Mouse (Mus musculus): ENCODE measurements around the gene Lypd6b. TPM values are rescaled to one million over a fixed set of nuclear protein-coding genes. Genes with fewer than 3 reads are reported as not detected.

Gene Lypd6b
- polyA plus RNA-seq, 1 experiment, result 6.2 TPM

DNA sequence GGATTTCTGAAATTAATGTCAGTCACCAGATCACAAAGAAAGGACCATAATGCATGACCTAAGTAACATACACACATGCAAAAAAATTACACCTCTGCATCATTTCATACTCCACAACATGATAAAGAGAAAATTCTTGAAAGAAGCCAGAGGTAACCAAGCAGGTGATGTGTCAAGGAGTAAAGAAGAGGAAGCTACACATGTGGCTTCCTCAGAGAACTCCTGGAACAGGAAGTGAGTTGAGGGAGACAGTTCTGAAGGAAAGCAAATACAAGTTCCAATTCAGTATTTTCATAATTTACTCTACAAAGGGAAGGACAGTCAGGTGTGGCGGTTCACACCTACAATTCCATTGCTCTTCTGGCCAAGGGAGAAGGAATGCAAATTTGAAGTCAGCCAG, 93.5 kb downstream of the Lypd6b start:
- no peak for DNase-seq (ENCODE audit: low read depth)
- TF ChIP-seq POLR2A (IDR thresholded peaks at IDR 0.05; ENCODE audit: borderline replicate concordance, extremely low read depth, insufficient read depth, insufficient read length, poor library complexity, severe bottlenecking) (no peak), CTCF (IDR thresholded peaks at IDR 0.05; ENCODE audit: borderline replicate concordance, extremely low read depth, insufficient read depth, insufficient read length) (no peak)

GRCm38 (mm10) chr2:49882461-49882860, 95.0 kb downstream of the Lypd6b start:
- DNase-seq (ENCODE audit: low read depth), result no peak
- TF ChIP-seq CTCF (IDR thresholded peaks at IDR 0.05; ENCODE audit: borderline replicate concordance, extremely low read depth, insufficient read depth, insufficient read length) (no peak), POLR2A (IDR thresholded peaks at IDR 0.05; ENCODE audit: borderline replicate concordance, extremely low read depth, insufficient read depth, insufficient read length, poor library complexity, severe bottlenecking) (no peak)

DNA sequence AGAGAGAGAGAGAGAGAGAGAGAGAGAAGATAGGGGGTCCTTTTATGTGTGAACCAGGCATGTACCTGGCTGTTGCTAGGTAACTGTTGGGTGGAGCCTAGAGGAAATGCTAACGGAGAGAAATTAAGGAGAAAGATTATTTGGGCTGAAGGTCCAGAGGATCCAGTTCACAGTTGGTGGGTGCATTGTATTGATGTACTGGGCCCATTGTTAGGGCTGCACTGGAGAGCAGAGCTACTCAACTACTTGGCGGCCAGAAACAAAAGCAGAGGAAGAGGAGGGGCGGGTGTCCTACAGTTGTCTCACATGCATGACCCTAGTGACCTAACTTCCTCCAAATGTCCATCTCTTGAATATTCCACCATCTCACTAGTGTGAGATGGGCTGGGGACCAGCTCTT, 96.5 kb downstream of the Lypd6b start:
- no peak for DNase-seq (ENCODE audit: low read depth)
- TF ChIP-seq POLR2A (IDR thresholded peaks at IDR 0.05; ENCODE audit: borderline replicate concordance, extremely low read depth, insufficient read depth, insufficient read length, poor library complexity, severe bottlenecking) (no peak), CTCF (IDR thresholded peaks at IDR 0.05; ENCODE audit: borderline replicate concordance, extremely low read depth, insufficient read depth, insufficient read length) (no peak)

DNA sequence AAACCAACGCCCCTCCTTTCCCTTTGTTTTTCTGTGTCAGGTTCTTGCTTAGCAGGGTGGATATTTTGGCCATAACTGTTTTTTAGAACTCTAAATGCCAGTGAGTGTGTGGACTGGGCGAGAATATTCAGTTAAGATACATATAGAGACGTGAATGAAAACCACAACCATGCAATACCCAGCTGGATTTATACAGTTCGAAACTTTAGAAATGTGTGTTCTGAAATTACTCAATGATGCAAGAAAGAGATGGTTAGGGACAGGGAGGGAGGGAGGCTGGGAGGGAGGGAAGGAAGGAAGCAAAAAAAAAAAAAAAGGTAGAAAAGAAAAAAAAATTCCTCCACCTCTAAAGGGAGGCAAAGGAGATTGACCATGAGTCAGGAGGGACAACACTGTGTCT, 98.7 kb downstream of the Lypd6b start:
- no peak for TF ChIP-seq CTCF (IDR thresholded peaks at IDR 0.05; ENCODE audit: borderline replicate concordance, extremely low read depth, insufficient read depth, insufficient read length)
- no peak for TF ChIP-seq POLR2A (IDR thresholded peaks at IDR 0.05; ENCODE audit: borderline replicate concordance, extremely low read depth, insufficient read depth, insufficient read length, poor library complexity, severe bottlenecking)
- DNase-seq (ENCODE audit: low read depth), result no peak

DNA sequence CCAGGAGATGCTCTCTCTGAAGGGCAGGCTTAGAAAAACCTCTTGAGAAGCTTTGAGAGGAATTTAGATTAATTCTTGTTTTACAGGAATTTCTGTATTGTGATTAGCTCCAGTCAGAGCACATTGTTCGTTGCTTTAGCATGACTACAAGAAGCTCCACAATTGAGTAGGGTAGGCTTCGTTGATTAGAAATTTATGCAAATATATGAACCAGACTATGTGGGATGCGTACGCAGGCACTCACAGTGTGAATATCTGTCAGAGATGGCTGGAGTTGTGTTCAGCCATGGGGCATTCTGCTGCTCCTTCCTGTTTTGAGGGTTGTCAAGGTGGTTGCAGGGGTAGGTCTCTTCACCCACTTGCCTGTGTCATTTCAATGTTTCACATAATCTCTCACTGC, 100.9 kb downstream of the Lypd6b start:
- DNase-seq (ENCODE audit: low read depth), result peak; percentile 41
- TF ChIP-seq POLR2A (IDR thresholded peaks at IDR 0.05; ENCODE audit: borderline replicate concordance, extremely low read depth, insufficient read depth, insufficient read length, poor library complexity, severe bottlenecking) (no peak), CTCF (IDR thresholded peaks at IDR 0.05; ENCODE audit: borderline replicate concordance, extremely low read depth, insufficient read depth, insufficient read length) (no peak)

DNA sequence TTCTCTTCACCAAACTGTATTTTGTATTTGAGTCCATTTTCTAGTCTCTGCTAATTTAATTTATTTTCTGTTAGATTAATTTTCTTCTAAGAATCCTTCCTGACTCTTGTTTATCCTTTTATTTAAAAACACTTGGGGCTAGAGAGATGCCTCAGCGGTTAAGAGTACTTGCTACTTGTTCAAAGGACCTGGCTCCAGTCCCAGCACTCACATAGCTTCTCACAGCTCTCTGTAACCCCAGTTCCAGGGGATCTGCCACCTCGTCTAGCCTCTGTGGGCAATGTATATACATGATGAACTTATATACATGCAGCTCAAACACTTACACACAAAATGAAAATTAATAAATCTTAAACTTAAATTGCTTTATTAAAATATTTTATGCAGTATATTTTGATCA, 103.2 kb downstream of the Lypd6b start:
- DNase-seq (ENCODE audit: low read depth), result peak; percentile 75
- TF ChIP-seq POLR2A (IDR thresholded peaks at IDR 0.05; ENCODE audit: borderline replicate concordance, extremely low read depth, insufficient read depth, insufficient read length, poor library complexity, severe bottlenecking) (no peak), CTCF (IDR thresholded peaks at IDR 0.05; ENCODE audit: borderline replicate concordance, extremely low read depth, insufficient read depth, insufficient read length) (no peak)

- TF ChIP-seq CTCF (IDR thresholded peaks at IDR 0.05; ENCODE audit: borderline replicate concordance, extremely low read depth, insufficient read depth, insufficient read length) (no peak), POLR2A (IDR thresholded peaks at IDR 0.05; ENCODE audit: borderline replicate concordance, extremely low read depth, insufficient read depth, insufficient read length, poor library complexity, severe bottlenecking) (no peak)
- no peak for DNase-seq (ENCODE audit: low read depth)
These were observed 122.4 kb downstream of the Lypd6b start for GRCm38 (mm10) chr2:49909838-49910407.

DNA sequence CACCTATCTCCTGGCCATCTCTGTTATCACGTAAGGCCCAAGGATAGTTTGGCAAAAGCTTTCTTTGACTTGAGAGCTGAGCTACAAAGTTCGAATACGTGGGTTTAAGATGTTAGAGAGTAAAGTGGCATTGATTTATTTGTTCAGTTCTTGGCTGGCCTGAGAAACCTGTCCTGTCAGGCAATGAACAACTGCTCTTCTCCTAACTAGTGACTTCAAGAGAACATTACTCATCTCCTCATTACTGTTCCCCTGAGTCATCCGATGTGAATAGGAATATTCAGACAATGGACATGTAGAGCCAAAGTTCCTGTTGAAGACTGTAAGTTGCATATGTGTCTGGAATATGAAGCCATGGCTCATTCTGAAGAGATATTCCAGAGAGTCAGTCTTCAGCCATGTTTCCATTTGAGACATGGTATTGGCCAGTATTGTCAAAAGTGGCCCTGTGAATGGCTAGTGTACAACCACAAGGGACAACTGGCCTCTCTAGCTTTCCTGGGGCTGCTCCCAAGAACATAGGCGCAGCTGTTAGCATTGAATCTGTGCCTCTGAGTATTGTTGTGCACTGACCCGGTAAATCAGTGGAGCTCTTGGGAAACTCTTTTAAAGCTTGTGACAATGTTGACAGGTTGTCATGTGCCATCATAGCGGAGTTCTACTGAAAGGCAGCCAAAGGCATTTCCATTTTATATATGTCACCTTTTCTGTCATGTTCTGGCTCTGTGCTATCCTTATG, 124.0 kb downstream of the Lypd6b start:
- peak; percentile 50 for DNase-seq (ENCODE audit: low read depth)
- TF ChIP-seq CTCF (IDR thresholded peaks at IDR 0.05; ENCODE audit: borderline replicate concordance, extremely low read depth, insufficient read depth, insufficient read length) (no peak), POLR2A (IDR thresholded peaks at IDR 0.05; ENCODE audit: borderline replicate concordance, extremely low read depth, insufficient read depth, insufficient read length, poor library complexity, severe bottlenecking) (no peak)

- DNase-seq (ENCODE audit: low read depth), result no peak
- no peak for TF ChIP-seq CTCF (IDR thresholded peaks at IDR 0.05; ENCODE audit: borderline replicate concordance, extremely low read depth, insufficient read depth, insufficient read length)
These were observed 124.9 kb downstream of the Lypd6b start for GRCm38 (mm10) chr2:49912261-49912895.

DNA sequence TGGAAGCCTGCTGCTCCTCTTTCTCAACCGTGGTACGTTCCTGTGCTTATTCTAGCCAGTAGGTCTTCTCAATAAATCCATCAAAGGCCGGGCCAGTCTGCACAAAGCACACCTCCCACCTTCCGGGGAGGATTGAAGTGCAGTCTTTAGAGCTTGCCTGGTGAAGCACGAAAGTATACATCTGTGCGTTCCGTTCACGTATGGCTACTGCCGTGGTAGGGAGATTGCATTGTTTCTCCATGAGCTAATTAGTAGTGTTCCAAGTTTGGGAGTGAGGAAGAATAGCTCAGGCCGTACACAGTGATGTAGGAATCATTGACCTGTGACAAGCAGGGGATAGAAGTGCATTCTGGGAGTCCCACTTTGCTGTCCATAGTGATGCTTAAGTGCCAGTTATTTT, 130.0 kb downstream of the Lypd6b start:
- DNase-seq (ENCODE audit: low read depth), result peak; percentile 74
- no peak for TF ChIP-seq CTCF (IDR thresholded peaks at IDR 0.05; ENCODE audit: borderline replicate concordance, extremely low read depth, insufficient read depth, insufficient read length)
- TF ChIP-seq POLR2A (IDR thresholded peaks at IDR 0.05; ENCODE audit: borderline replicate concordance, extremely low read depth, insufficient read depth, insufficient read length, poor library complexity, severe bottlenecking), result no peak

- peak; percentile 55 for DNase-seq (ENCODE audit: low read depth)
- TF ChIP-seq CTCF (IDR thresholded peaks at IDR 0.05; ENCODE audit: borderline replicate concordance, extremely low read depth, insufficient read depth, insufficient read length), result no peak
- TF ChIP-seq POLR2A (IDR thresholded peaks at IDR 0.05; ENCODE audit: borderline replicate concordance, extremely low read depth, insufficient read depth, insufficient read length, poor library complexity, severe bottlenecking), result no peak
These were observed 130.6 kb downstream of the Lypd6b start for GRCm38 (mm10) chr2:49918132-49918531.

DNA sequence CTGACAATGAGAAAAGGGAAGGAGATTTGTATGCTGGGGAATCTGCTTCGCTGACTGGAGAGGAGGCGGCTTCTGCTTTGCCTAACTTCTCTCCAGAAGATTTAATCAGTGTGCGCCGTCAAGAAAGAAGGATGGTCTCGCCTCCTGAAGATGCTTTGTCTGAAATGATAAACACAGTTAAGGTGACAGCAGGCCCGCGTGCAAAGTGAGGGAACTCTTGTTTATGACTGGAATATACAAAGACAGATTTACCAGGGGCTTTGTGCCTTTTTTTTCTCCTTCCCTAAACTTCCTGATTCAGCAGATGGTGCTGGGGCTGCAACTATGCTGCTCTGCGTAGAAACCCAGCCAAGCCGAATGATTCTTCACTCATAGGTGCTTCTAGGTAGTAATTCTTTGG, 131.2 kb downstream of the Lypd6b start:
- peak; percentile 64 for DNase-seq (ENCODE audit: low read depth)
- TF ChIP-seq CTCF (IDR thresholded peaks at IDR 0.05; ENCODE audit: borderline replicate concordance, extremely low read depth, insufficient read depth, insufficient read length) (no peak), POLR2A (IDR thresholded peaks at IDR 0.05; ENCODE audit: borderline replicate concordance, extremely low read depth, insufficient read depth, insufficient read length, poor library complexity, severe bottlenecking) (no peak)
